Mouse (Mus musculus) CH12.LX (cell line): ENCODE measurements around the gene Trabd2b.

ENCODE experiments used
- POLR2A ChIP-seq: IDR thresholded peaks from 2 replicates; pipeline ENCODE4 v1.6.1; 2011; ENCODE audit warnings: low read depth, mild to moderate bottlenecking, improper control_type of control experiment, low read length
- TCF12 ChIP-seq: IDR thresholded peaks from 2 replicates; pipeline ENCODE4 v1.6.1; 2014; ENCODE audit warnings: low read depth, mild to moderate bottlenecking, inconsistent platforms, low read length, improper control_type of control experiment

DNA sequence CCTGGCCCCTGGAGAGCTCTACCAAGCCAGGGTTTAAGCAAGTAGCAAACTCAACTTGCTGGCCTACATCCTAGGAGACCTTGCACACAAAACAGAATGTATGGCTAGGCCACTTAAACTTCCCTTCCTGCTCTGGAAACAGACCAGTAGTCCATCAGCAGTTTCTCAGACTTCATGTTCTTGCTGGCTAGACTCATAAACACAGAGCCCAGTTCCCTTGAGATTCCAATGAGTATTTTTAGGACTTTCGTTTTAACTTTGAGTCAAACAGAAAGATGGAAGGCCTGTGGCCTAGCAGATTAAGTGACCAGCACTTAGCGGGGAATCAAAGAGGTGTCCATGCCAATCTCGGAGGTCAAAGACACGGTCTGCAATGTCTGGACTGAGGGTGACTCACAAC, 206.3 kb downstream of the Trabd2b start:
- TF ChIP-seq POLR2A: no peak
- TF ChIP-seq TCF12: no peak
